Mouse (Mus musculus): ENCODE results near the gene Mad1l1. TPM values are rescaled to one million over a fixed set of nuclear protein-coding genes. Genes with fewer than 3 reads are reported as not detected.
A peak's percentile ranks its signal among the peaks of the same experiment; 100 is the strongest.
"Not testable (repeated sequence)": the region's sequence is repeated elsewhere in the genome, so short reads cannot be mapped to it uniquely, and the experiment has no call there.

Gene Mad1l1
- total RNA-seq, 4 experiments from 2014 or later, result 9.0 to 11.3 (median 10.4) TPM

DNA sequence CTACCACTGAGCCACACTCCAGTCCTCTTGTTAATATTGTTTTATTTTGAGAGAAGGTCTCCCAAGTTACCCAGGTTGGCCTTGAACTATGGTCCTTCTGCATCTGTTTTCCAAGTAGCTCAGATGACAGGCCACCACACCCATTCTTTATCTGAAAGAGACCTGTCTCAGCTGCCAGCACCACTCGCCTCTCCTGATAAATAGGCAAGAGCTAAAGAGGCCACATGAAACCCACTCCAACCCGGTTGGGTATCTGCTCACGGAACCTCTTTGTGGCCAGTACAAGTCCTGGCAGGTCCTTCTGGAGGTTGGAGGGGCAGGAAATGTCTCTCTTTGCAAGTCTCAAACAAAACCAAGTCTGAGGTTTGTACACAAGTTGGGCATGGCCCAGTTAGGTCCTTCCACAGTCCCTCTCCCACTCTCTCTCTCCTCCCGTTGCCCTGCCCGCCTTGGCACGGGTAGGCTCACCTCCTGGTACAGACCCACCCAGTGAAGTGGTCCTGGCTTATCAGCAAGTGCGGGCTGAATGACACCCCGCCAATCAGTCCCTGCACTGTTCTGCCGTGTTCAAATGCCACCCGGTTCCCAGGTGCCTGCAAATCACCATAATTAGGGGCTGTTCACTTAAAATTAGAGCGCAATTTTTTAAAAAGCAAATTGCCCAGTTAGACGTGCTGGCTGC, 308.9 kb downstream of the Mad1l1 start:
- no peak for DNase-seq (ENCODE audit: low spot score)

DNA sequence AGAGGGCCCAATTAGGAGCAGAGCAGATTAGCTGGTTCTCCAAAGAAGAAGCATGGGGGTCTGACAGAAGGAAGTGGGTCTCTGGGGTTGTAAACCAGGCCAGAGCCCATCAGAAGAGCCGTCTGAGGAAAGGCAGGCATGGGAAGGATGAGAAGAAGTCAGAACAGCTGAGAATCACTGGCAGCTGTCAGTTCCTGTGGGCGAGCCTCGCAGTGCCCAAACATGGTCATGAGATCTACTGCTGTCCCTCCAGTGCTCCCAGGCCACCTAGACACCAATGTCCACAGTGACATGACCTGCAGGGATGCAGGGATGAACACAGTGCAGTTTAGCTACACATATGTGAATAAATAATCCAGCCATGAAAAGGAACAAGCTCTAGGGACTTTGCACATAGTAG, 310.9 kb downstream of the Mad1l1 start:
- DNase-seq (ENCODE audit: low spot score), result no peak

DNA sequence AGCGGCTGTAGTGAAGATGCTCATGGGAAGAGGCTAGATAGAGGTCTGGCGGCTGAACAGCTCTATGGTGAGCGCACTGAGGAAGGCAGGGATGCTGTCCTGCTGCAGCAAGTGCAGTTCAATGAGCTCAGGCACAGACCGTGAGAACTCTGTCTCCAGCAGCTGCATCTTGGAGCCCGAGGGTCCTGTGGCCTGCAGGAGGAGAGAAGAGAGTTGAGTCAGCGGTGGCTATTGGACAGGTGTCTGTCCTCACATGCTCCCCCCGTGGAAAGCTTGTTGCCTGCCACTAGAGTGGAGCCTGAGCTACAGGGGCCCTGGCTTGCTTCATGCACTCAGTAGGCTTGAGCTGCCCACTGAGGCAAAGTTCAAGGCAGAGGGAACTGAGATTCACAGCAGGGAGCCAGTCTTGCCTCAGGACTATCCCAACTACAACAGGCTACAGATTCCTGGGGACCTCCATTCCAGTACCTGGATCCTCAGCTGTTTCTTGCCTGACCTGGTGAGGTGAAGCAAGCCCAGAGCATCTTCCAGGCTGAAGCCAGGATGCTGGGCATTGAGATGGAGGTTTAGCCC, 312.2 kb downstream of the Mad1l1 start:
- no peak for DNase-seq (ENCODE audit: low spot score)

DNA sequence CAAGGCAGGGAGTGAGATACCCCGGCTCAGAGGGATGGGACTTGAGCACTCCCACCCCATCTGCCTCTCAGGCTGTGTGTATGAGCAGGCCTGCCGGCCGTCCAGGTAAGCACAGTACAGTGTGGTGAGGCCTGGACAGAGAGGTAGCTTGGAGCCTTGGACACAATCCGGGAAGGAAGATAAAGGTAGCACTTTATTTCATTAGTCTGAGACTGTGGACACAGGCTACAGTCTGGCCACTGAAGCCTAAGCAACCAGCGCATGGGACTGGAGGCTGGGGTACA, 312.9 kb downstream of the Mad1l1 start:
- no peak for DNase-seq (ENCODE audit: low spot score)

DNA sequence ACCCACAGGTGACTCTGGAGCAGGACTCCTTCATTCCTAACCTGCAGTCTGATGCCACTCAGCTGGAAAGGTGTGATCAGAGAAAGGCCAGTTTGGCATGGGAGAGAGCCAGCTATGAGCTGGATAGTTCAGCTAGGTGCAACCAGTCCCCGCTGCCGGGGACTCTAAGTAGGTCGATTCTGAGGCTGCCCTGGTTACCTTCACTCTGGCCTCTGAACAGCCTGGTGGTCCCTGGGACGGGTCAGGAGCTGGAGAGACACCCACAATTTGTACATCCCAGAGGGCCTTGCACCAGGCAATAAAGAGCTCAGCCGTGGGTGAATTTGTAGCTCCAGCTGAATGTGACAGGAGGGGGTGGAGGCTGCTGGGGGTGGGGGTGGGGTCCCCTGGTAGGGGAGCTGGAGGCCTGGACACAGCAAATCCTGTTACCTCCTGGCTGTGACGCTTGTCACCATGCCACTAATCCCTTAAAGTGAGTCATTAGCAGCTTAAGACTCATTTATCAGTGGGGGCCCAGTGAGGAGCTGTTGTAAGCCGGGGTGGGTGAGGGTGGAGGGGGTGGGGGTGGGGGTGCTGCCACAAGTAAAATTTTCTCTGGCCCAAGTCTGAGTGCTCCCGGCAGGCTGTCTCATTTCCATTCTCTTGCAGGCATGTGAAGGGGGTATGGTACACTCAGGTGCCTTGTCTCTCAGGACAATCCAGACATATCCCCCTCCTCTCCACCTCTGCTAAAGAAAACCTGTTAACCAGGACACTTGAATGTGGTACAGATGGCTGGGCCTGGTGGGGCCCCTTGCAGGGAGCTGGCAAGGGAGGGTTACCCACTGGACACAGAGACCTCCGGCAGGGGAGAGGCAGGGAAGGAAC, 313.5 kb downstream of the Mad1l1 start:
- no peak for DNase-seq (ENCODE audit: low spot score)

DNA sequence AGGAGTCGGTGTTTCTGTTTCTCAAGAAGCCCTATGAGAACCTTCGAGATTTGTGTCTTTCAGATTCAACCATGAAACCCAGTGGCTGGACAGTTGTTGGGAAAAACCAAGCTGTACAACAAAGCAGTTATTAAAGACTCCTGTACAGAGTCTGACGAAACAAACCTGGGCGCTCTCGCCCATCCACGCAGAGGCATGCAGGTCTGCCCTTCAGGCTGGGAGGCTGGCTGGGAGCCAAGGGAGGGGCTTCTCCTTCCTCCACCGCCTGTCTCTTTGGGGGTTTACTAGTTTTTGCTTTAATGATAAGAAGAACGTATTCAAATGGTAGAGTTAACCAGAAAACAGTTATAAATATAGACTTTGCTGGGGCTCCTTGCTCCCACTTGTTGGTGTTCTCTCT, 314.5 kb downstream of the Mad1l1 start:
- no peak for DNase-seq (ENCODE audit: low spot score)

DNA sequence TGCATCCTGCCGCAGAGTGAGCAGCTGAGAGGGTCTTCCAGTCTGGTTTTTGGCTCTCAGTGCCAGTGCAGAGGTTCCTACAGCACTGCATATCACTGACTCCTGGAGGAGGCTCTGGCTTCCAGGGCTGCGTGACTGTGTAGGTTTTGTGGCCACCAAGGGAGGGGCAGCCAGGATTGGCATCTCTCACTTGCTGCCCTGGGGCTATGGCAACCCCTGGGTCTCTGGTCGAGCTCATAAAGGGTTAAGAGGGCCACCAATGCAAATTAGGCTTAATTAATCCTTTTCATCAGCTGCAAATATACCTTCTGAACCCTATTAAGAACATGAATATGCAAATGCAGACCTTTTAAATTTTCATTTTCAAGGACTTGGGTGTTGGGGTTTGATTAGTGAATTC, 318.8 kb downstream of the Mad1l1 start:
- DNase-seq (ENCODE audit: low spot score), result no peak

DNA sequence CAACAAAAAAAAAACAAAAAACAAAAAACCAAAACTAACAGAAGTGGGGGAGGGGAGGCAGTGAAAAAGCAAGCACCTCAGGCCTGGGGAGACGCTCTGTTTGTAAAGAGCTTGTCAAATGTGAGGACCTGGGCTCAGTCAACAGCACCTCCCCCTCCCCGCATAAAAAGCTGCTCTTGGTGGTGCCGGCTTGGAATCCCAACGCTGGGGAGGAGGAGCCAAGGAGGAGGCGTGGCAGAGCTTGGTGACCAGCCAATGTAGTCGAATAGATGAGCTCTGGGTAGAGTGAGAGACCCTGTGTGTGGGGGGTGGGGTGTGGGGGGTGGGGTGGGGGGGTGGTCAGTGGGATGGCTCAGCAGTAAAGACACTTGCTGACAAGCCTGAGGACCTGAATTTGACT, 322.4 kb downstream of the Mad1l1 start:
- no peak for DNase-seq (ENCODE audit: low spot score)

DNA sequence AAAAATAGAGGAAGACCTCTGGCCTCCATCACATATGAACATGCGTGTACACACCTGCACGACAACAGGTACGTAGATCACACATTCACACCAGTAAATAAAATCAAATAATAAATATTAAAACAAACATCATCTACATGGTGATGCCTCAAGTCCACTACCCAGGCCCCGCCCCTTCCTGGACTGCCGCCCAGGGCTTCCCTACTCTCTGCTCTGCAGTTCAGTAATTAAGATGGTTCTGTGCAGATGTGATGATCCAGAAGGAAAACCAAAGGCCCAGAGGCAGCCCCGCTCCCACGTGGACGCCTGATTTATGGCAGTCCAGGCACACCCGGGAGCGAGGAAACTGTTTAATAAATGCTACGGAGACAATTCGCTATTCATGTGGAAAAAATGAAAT, 323.0 kb downstream of the Mad1l1 start:
- DNase-seq (ENCODE audit: low spot score), result not testable (repeated sequence)

DNA sequence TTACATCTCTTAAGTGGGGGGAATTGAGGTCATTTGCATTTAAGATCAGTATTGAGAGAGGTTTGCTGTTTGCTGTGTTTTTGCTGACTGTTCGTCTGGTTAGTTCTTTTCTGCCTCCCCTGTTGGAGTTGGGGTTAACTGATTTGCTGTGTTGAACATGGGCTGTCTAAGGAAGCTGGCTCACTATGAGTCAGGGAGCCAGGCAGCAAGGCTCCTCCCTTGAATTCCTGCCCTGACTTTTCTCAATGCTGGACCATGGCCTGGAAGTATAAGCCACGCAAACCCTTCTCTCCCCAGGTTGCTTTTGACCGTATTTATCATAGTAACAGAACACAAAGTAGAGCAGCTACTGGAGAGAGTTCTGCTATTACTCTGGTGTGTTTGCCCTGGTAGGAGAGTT, 329.8 kb downstream of the Mad1l1 start:
- no peak for DNase-seq (ENCODE audit: low spot score)

DNA sequence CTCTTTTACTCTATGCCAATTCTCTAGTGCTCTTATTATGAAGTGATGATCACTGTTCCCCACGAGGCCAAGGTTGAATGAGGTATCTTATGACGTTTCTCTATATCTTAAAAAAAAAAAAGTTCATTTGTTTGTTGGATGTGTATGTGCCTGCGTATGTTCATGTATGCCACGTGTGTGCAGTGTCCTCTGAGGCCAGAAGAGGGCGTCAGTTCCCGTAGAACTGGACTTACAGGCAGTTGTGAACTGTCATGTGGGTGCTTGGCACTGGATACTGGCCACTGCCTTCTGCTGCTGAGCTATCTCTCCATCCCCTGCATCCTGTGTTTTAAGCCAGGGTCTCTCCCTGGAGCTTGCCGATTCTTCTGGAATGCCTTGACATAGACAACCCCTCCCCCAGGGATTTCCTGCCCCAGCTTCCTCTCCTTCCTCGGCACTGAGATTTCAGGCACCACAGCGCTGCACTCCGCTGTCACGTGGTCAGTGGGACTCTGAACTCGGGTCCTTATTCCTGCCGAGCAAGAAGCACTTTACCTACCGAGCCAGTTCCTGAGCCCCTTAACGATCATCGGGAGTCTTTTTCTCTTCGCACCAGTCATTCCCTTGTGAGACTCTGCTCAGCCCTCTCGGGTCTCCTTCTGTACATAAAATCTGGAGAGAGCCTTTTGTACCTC, 336.1 kb downstream of the Mad1l1 start:
- DNase-seq (ENCODE audit: low spot score), result no peak

DNA sequence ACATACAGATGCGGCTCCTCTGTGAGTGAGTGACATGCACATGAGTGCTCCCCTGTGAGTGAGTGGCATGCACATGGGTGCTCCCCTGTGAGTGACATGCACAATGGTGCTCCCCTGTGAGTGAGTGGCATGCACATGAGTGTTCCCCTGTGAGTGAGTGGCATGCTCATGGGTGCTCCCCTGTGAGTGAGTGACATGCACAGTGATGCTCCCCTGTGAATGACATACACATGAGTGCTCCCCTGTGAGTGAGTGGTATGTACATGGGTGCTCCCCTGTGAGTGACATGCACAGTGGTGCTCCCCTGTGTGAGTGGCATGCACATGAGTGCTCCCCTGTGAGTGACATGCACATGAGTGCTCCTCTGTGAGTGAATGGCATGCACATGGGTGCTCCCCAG, 339.4 kb downstream of the Mad1l1 start:
- DNase-seq (ENCODE audit: low spot score), result no peak

DNA sequence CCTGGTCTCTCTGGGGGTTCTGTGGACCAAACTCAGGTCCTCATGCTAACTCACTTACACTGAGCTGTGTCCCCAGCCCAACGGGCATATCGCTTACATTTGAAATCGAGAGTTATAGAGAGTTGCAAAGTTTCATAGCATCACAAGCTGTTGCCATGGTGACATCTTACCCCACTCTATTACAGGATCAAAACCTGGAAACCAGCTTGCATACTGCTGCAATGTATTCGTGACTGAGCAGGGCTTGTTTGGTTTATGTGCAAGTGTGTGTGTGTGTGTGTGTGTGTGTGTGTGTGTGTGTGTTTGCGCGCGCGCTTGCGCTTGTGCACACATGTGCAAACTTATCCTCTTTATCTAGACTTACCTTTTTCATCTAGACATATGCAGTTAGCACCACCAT, 342.0 kb downstream of the Mad1l1 start:
- no peak for DNase-seq (ENCODE audit: low spot score)

DNA sequence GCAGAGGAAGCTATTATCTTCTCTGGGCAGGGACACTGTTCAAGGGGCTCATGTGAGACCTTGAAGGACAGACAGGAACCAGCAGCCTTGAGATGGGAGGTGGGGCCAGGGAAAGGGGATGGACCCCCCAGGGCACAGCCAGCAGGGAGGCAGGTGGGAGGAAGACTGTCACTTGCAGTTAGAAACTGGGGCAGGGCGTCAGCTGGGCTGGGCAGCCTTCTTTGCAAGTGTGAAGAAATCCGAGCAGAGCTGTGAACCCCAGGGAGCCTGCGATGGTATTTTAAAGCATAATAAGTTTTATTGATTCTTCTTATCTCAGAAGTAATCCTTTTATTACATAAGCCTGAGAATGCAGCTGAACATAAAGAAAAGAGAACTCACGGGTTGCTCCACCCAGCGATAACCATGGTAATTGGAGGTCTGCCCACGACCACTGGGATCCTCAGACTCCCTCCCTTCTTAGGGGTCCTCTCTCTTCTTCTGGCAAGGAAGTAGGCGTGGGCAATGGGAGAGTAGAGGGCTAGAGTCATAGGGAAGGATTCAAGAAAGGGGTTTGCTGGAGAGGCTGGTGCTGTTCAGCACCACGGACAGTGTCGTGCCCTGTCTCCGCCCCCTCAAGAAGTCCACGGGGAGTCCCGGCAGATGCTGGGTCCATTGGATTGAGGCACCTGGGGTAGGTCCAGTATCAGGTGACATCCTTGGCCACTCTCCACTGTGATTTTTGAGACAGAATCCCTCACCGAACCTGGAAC, 342.7 kb downstream of the Mad1l1 start:
- no peak for DNase-seq (ENCODE audit: low spot score)

DNA sequence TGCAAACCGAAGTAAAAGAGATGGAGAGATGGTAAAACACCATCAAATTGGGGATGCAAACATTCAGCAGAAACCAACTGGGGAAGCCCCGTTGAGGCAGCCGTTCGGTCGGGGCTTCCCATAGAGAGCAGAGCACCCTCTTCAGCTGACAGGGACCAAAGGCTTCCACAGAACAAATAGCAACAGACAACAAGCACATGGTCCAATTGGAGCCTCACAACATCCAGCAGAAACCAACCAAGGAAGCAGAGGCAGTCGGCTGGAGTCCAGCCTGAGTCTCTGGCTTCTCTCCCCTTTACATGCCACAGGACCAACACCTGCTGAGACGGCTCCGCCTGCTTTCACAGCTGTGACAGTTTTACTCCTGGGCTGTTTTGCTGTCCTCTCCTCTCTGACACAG, 343.9 kb downstream of the Mad1l1 start:
- DNase-seq (ENCODE audit: low spot score), result no peak

DNA sequence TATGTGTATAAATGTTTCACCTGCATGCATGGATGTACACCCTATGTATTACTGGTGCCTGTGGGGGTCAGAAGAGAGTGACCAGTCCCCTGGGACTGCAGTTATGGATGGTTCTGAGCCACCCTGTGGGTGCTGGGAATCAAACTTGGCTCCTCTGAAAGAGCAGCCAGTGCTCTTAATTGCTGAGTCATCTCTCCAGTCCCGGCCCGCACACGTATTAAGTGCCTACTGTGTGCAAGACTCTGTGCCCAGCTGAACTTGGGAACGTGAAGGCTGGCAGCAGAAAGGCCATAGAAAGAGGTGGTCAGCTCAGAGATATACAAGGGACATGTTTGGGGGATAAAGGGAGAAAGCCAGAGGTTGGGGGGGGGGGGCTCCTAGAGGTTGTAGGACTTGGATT, 344.8 kb downstream of the Mad1l1 start:
- DNase-seq (ENCODE audit: low spot score), result no peak

DNA sequence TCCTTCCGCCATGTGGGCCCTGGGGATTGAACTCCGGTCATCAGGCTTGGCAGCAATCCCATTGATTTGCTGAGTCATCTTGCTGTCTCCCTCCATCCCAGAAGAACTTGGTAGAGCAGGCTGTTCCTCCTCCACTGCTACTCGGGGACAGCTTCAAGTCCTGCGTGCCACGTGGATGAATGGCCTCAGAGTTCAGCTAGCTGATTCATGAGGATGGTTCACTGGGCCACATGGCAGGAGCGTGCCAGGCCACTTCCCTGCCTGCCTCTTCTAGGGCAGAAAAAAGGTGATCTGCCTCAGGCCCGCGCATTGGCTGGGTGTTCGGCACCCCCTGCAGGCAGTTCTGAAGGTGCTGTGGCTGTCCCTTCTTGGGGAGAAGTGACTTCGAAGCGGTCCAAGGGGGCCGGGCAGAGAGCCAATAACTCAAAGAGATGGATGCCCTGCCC, 351.1 kb downstream of the Mad1l1 start:
- DNase-seq (ENCODE audit: low spot score), result peak; percentile 35

DNA sequence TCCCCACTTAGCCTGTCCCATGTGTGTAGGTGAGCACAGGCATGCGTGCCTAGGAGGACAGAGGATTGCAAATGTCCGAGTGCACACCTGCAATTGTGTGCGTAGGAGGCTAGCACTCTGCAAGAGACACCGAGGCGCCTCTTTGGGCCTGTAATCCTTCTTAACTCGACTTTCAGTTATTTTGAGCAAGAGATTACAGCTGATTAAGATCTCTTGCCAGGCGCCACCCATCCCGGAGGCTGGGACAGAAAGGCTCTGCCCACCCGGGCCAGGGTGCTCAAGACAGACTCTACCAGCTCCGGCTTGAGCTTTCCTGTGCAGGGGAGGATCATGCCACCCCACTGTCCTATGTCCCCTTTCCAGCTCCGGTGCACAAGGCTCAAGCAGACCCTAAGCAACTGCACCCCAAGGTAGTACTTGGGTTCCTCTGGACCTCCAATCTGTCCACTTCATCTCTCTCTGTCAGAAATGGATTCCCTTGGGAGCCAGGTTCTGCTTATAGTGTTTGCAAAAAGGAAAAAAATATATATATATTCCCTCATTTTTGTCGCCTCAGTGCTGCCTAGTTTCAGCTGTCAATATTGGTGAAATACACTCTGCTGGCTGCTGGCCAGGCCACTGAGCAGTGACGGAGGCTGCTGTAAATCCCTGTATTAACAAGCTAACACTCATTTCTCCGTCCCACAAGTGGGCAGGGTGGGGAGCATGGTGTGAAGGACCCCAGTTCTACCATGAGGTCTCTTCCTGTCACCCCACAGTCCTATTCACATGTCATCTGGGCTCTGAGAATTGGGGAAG, 352.0 kb downstream of the Mad1l1 start:
- DNase-seq (ENCODE audit: low spot score), result no peak

DNA sequence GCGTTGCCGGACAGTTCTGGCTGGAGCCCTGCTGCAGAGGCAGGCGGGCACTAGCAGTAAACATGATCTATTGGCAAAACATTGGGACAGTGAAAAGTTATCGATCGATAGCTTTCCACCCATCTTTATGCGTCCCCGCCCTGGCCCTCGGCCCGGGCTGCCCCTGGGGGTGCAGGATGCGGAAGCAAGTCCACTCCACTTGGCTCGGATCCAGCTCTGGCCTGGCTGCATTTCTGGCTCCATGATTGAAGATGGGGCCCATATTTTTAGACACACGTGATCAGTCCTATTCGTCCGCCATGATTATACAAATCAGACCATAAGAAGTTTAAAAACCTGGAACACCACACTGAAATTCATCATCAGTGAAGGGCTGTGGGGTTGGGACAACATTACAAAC, 355.8 kb downstream of the Mad1l1 start:
- no peak for DNase-seq (ENCODE audit: low spot score)

DNA sequence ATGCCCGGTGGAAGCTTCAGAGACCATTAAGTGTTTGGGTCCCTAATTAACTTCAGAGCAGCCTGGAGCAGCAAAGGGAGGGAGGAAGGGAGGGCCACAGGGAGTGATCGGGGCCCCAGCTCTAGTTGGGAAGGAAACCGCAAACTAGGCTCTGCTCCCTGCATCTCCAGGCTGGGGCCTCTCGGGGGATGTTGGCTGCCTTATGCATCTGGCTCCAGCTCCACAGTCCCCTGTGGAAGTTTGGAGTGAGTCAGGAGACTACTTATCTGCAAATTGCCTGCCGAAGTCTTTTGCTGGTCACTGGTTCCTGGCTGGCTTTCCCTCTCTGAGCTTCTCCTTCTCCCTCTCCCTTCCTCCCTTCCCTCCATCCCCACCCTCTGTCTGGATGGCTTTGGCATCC, 357.0 kb downstream of the Mad1l1 start:
- peak; percentile 46 for DNase-seq (ENCODE audit: low spot score)

DNA sequence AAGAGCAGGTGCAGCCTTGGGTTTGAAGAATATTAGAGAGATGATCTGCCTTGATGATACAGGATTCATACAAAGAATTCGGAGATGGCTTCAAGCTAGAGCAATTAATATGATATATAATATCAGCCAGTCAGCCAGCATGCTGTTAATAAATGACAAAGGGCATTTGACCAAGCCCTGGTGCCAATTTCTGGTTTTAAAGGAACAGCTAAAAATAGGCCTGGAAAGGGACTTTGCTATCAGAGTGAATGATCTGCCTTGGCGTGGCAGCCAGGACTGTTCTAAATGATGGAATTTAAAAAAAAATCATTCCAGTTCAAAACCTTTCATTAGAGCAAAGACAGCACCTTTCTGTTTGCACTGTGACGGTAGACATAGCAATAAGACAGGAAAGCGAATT, 361.6 kb downstream of the Mad1l1 start:
- no peak for DNase-seq (ENCODE audit: low spot score)
